Mouse (Mus musculus): ENCODE measurements around the gene Hgd.
A peak's percentile ranks its signal among the peaks of the same experiment; 100 is the strongest.
"Not testable (repeated sequence)": the region's sequence is repeated elsewhere in the genome, so short reads cannot be mapped to it uniquely, and the experiment has no call there.

Gene Hgd

GRCm38 (mm10) chr16:37629011-37629410 lies 49.1 kb downstream of the Hgd start:
- no peak for DNase-seq (ENCODE audit: low read depth, low spot score)

DNA sequence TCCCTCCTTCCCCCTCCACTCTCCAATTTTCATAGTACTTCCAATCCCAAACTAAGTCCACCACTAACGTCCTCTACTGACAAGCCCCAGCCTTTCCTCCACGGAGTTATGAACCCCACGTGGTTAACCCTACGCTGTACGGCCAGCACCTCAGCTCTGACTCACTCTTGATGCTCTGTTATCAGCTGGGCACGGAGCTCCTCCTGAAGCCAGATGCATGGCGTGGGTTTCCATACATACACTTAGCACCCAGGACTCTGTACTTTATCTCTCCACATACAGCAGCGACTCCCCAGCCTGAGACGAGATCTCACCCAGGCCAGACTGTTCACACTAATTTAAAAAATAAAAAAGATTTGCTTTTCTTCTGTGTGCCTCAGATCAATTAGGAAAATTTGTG lies 54.6 kb downstream of the Hgd start:
- no peak for DNase-seq (ENCODE audit: low read depth, low spot score)

DNA sequence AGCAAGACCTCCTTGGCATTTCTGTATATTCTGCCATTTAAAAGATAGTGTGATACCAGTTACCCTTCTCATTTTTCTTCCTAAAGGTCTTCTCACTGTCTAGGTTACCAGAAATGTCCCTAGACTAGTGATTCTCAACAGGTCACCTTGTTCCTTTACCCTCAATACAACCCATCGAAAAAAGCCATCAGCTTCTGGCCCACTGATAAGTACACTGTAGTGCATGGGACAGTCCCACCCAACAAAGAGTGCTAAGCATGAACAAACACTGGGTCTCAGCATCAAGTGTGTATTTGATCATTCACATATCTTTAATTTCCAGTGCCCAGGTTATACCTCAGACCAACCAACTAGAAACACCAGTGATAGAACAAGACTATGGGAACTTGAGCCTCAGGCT lies 55.1 kb downstream of the Hgd start:
- DNase-seq (ENCODE audit: low read depth, low spot score), result no peak

DNA sequence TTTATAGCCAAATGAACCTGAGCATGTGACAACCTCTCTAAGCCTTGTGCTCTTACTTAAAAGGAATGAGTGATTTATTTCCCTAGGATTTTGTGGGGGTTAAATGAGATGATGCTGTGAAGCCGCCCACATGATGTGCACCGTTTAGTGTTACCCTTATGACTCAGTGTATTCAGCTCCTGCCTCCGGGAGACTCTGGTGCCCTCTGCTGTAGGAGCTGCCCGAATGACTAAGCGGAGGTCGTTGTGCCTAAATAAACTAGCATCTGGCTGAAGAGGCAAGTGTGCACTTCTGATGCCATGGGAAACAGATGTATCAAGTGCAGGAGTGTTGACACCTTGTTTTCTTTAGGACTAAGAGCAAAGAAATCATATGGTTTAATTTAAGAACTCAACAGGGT lies 56.2 kb downstream of the Hgd start:
- peak; percentile 11 for DNase-seq (ENCODE audit: low read depth, low spot score)

DNA sequence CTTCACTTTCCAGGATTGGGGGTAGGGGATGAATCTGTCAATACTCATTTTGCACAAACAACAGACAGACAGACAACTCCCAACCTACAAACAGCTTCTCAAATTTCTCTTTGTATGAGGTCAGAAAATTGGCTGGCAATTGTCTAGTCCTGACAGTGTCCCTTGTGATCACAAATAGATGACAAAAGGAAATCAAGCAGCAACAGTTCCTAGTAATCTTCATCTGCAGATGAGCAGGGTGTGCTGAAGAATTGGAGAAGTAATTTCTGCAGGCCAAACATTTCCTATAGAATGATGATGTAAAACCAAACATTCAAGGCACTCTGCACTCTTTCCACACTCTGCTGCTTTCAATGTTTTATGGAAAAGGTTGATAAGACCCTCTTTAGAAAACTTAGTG lies 57.8 kb downstream of the Hgd start:
- DNase-seq (ENCODE audit: low read depth, low spot score), result no peak

DNA sequence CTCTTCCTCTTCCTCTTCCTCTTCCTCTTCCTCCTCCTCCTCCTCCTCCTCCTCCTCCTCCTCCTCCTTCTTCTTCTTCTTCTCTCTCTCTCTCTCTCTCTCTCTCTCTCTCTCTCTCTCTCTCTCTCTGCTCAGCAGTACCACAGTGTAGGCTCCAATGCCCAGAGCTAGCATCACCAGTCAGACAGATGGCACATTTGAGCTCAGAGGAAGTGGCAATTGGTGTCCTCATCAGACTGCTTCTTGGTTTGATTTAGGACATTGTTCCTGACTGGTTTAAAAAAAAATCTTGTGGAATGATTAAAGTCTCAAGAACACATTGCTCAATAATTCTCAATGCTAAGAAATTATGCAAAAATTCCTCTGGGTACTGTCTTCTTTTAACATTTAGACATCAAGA lies 60.6 kb downstream of the Hgd start:
- not testable (repeated sequence) for DNase-seq (ENCODE audit: low read depth, low spot score)

GRCm38 (mm10) chr16:37644486-37644885 lies 64.5 kb downstream of the Hgd start:
- DNase-seq (ENCODE audit: low read depth, low spot score), result no peak

GRCm38 (mm10) chr16:37645211-37645610 lies 65.3 kb downstream of the Hgd start:
- DNase-seq (ENCODE audit: low read depth, low spot score), result no peak

GRCm38 (mm10) chr16:37645799-37646198 lies 65.8 kb downstream of the Hgd start:
- DNase-seq (ENCODE audit: low read depth, low spot score), result no peak

GRCm38 (mm10) chr16:37647067-37647466 lies 67.1 kb downstream of the Hgd start:
- no peak for DNase-seq (ENCODE audit: low read depth, low spot score)

DNA sequence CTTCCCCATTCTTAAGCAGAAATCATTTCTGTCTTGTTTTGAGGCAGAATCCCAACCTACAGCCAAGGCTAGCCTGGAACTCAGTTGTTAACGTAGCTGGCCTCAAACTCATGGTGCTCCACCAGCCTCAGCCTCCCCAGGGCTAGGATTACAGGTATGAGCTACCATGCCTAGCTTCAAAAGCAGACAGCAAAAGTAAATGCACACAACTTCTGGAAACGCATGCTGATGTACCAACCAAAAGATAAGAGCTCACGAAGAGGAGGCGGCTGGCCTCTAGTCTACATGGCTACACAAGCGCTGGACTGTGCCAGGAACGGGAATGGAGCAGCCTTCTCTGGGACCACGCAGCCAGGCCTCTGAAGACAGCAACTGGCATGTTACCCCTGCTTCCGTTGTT lies 68.0 kb downstream of the Hgd start:
- no peak for DNase-seq (ENCODE audit: low read depth, low spot score)

- no peak for DNase-seq (ENCODE audit: low read depth, low spot score)
Measured at GRCm38 (mm10) chr16:37649068-37649467, 69.1 kb downstream of the Hgd start.

DNA sequence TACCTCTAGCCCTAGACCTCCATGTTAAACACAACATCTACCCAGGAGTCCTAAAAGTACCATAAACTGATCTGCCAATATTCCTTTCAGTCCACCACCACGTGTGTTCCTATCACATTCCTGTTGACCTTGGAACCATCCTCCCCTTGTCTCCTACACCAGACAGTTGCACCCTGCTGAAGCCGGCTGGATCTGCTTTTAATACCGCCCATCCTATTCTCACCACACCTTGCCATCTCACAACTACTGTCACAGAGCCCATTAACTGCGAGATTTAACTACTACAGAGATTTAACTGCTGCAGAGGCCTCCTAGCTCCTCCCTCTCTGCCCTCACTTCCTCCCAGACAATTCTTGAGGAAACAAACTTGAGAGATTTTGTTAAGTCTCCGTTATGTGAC lies 71.5 kb downstream of the Hgd start:
- no peak for DNase-seq (ENCODE audit: low read depth, low spot score)

DNA sequence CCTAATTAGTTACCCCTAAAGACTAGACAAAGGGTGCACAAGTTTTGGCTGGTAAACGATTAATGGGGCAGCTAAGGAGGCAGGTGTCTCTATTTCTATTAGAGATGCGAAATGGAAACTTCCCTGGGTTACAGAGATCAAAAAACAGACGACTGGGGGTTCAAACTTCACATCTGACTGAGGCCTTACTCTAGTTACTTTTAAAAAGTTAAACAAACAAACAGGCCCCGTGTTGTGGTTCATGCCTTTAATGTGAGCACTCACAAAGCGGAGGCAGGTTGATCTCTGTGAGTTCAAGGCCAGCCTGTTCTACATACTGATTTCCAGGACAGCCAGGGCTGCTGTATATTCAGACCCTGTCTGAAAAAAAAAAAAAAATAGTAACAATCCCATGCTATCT lies 72.7 kb downstream of the Hgd start:
- DNase-seq (ENCODE audit: low read depth, low spot score), result no peak

DNA sequence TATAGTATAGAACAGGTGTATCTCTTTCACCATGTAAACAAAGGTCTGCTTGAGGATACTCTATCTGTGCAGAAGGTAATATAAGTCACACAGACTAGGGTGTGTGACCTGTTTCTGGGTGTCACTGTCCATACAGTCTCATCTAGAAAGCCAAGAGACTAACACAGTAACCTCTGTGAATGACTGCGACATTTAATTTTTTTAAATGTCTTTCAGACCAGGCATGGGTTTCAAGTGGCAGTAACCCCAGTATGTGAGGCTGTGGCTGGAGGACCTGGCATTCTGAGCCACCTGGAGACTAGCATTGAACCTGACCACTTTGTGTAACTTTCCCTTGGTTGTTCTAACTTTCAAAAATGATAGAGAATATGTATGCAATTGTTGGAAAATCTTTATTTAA lies 73.1 kb downstream of the Hgd start:
- DNase-seq (ENCODE audit: low read depth, low spot score), result no peak

DNA sequence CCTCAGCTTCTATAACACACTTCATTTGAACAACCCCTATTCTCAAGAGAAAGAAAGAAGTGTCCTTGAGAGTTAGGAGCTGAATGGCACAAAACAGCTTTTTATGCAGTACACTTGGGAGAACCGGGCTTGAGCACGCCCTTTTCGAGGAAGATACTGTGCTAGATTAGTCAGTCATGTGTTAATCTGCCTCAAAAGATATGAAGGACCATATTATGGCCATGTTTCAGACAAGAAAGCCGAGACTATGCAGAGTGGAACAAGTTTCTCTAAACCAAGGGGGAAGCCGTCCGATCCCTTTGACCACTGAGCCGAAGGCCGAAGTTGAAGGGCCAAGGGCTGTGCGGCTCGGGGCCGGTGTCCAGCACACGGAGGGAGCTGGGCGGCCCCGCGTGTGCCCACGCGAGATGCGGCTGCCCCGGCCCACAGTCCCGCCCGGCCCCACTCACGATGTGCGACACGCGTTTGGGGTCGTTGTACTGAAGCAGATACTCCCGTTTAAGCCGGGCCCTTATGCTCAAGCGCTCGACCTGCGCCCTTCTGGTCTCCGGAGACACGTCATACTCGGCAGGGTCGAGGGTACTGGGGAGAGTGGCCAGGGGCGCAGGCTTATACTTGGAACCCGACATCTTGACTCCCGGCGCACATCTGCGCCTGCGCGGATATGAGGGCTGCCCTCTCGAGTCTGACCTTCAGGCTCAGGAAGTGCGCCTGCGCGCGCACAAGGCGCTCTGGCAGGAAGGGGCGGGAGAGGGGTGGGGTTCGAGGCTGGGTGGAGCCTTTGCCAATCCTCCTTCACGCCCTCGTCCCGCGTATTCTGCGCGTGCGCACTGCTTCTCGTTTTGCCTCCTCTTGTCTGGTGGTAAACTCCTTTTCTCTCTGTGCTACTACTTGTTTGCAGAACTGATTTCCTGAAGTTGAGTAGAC lies 74.0 kb downstream of the Hgd start, which contains the start of gene Ndufb4:
Gene Ndufb4 (minus strand): TSS at position 723 of the 927 bp plus-strand sequence.
- peak; percentile 100 for DNase-seq (ENCODE audit: low read depth, low spot score)

DNA sequence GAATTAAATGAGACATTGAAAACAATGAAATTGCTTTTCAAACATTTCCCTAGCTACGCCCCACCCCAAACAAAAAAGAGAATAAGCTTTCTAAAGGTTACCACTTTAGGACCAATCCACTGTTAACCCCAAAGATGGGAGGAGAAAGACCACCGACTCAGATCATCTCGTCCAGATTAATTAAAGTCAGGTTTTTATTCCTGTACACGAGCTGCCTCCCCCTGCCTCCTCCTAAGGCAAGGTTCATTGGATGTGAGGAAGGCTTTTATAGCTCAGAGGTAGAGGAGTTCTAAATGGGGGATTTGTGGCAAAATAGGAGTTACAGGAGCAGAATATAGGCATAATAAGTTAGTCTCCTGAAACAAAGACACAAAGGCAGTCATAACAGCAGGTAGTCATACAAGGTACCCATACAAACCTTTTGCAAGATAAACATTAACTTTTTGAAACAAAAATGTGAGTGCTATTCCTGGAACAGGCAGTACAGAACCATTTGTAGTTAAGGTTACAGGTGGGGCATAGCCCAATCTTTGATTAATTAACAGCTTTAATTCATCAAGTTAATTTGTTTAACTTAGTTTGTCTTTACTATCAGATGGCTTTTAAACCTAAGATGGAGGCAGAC lies 75.0 kb downstream of the Hgd start:
- no peak for DNase-seq (ENCODE audit: low read depth, low spot score)

GRCm38 (mm10) chr16:37655756-37656347 lies 75.9 kb downstream of the Hgd start:
- DNase-seq (ENCODE audit: low read depth, low spot score), result no peak

DNA sequence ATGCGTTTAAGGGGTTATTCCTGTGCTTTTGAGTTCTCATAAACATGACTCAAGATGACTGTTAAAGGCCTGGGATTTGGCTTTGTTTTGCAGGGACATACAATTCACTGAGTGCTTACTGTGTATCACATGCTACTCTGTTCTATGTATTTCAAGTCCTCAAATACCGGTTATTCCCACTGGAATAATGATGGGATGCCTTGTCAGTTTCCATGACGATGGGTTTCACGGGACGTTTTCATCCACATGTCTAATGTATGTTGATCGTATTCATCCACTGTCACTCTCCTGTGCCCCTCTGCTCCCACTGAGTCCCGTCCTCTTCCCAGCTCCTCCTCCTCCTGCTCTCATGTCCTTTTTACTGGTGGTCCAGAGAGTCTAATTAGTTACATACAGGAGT lies 76.8 kb downstream of the Hgd start:
- no peak for DNase-seq (ENCODE audit: low read depth, low spot score)

- no peak for DNase-seq (ENCODE audit: low read depth, low spot score)
Measured at GRCm38 (mm10) chr16:37663643-37664459, 83.9 kb downstream of the Hgd start.

GRCm38 (mm10) chr16:37665394-37665935 lies 85.5 kb downstream of the Hgd start:
- no peak for DNase-seq (ENCODE audit: low read depth, low spot score)

Data from forelimb bud, embryonic 11.5 days (tissue).